Mouse (Mus musculus) testis, adult 2 months (tissue): ENCODE measurements around the gene Fchsd2. TPM values are rescaled to one million over a fixed set of nuclear protein-coding genes. Genes with fewer than 3 reads are reported as not detected.
A peak's percentile ranks its signal among the peaks of the same experiment; 100 is the strongest.

Source experiments
- H3K27ac ChIP-seq: fragments of 200-500 bp; 2 replicates; pipeline ENCODE4 v1.5.1; 2012; ENCODE audit warnings: low read depth, low read length; ENCODE audit not compliant: control insufficient read depth, insufficient read depth
- H3K27me3 ChIP-seq: fragments of 200-500 bp; 2 replicates; pipeline ENCODE4 v1.6.1; 2012; ENCODE audit warnings: mild to moderate bottlenecking, low read length, moderate library complexity; ENCODE audit not compliant: control insufficient read depth, insufficient read depth
- H3K36me3 ChIP-seq: fragments of 200-500 bp; 2 replicates; pipeline ENCODE4 v1.6.1; 2012; ENCODE audit warnings: mild to moderate bottlenecking, low read length; ENCODE audit not compliant: control insufficient read depth, insufficient read depth
- H3K4me1 ChIP-seq: fragments of 200-500 bp; 2 replicates; pipeline ENCODE4 v1.6.1; 2012; ENCODE audit warnings: low read length; ENCODE audit not compliant: control insufficient read depth, insufficient read depth
- H3K4me3 ChIP-seq: fragments of 200-500 bp; 2 replicates; pipeline ENCODE4 v1.5.1; 2012; ENCODE audit warnings: low read depth, mild to moderate bottlenecking, low read length, moderate library complexity, mixed read lengths; ENCODE audit not compliant: control insufficient read depth
- CTCF ChIP-seq: fragments of 200-500 bp; IDR thresholded peaks from 2 replicates; pipeline ENCODE4 v1.5.1; 2012; ENCODE audit warnings: low read depth, mild to moderate bottlenecking, inconsistent platforms, low read length, moderate library complexity; ENCODE audit not compliant: control insufficient read depth, insufficient read depth, insufficient replicate concordance
- POLR2A ChIP-seq: fragments of 200-500 bp; IDR thresholded peaks from 2 replicates; pipeline ENCODE4 v1.6.1; 2012; ENCODE audit warnings: low read depth, mild to moderate bottlenecking, inconsistent platforms, low read length, moderate library complexity; ENCODE audit not compliant: control insufficient read depth
- polyA plus RNA-seq: library from polyadenylated mRNA; depleted of rRNA; stranded (reverse); fragments of >200 nt; gene quantifications from 2 replicates; pipeline ENCODE4 v1.2.3, GENCODE M21; 2012; rRNA removed

The Fchsd2 gene
- 4.2 and 5.8 TPM in 2 replicates for polyA plus RNA-seq

DNA sequence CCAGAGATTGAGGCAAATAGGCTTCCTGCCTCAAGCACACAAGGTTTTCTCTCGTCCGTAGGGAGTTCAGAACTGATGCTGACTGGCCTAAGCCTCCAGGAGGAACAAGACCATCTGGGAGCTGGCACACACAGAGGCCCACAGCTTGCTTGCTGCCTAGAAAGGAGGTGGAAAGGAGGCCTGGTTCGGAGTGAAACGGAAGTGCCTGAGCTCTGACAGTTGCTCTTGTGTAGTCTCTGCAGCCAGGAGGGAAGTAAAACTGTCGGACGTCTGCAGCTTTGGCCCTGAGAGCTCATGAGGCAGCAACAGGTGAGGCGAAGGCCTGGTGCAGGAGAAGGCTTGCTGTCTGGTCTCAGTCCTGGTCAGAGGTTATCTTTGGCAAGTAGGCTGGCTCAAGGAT, at the start of gene Fchsd2:
Gene Fchsd2, plus strand, starts transcription at position 246 of the 400 bp plus-strand sequence.
- no peak for TF ChIP-seq POLR2A
- no peak for TF ChIP-seq CTCF
- H3K36me3 ChIP-seq, result no peaks in the 10 kb centered on the region
- H3K27me3 ChIP-seq, result no peaks in the 10 kb centered on the region
- peak within 1 kb of the TSS; percentile 36; the same call in 1 of the 2 replicates for H3K27ac ChIP-seq
- no peak within 1 kb of the TSS for H3K4me3 ChIP-seq
- H3K4me1 ChIP-seq, result no peaks in the 10 kb centered on the region

- no peak for TF ChIP-seq POLR2A
- TF ChIP-seq CTCF, result no peak
- Histone ChIP-seq H3K4me3 (no peak overlapping the region), H3K27ac (no peak overlapping the region), H3K36me3 (no peaks in the 10 kb centered on the region), H3K27me3 (no peaks in the 10 kb centered on the region), H3K4me1 (peaks cover 10% of the 10 kb centered on the region)
Observed at GRCm38 (mm10) chr7:101043846-101044541, 48.7 kb upstream of the Fchsd2 start.

GRCm38 (mm10) chr7:101048247-101048646, 44.4 kb upstream of the Fchsd2 start:
- Histone ChIP-seq H3K27ac (peak overlapping the region; percentile 37; the same call in 1 of the 2 replicates), H3K4me3 (no peak overlapping the region), H3K4me1 (peaks cover 18% of the 10 kb centered on the region), H3K36me3 (no peaks in the 10 kb centered on the region), H3K27me3 (no peaks in the 10 kb centered on the region)
- no peak for TF ChIP-seq CTCF
- no peak for TF ChIP-seq POLR2A

- Histone ChIP-seq H3K36me3 (no peaks in the 10 kb centered on the region), H3K4me1 (peaks cover 18% of the 10 kb centered on the region), H3K4me3 (no peak overlapping the region), H3K27ac (no peak overlapping the region), H3K27me3 (no peaks in the 10 kb centered on the region)
- TF ChIP-seq CTCF (no peak), POLR2A (no peak)
Observed at GRCm38 (mm10) chr7:101049326-101050087, 43.2 kb upstream of the Fchsd2 start.

DNA sequence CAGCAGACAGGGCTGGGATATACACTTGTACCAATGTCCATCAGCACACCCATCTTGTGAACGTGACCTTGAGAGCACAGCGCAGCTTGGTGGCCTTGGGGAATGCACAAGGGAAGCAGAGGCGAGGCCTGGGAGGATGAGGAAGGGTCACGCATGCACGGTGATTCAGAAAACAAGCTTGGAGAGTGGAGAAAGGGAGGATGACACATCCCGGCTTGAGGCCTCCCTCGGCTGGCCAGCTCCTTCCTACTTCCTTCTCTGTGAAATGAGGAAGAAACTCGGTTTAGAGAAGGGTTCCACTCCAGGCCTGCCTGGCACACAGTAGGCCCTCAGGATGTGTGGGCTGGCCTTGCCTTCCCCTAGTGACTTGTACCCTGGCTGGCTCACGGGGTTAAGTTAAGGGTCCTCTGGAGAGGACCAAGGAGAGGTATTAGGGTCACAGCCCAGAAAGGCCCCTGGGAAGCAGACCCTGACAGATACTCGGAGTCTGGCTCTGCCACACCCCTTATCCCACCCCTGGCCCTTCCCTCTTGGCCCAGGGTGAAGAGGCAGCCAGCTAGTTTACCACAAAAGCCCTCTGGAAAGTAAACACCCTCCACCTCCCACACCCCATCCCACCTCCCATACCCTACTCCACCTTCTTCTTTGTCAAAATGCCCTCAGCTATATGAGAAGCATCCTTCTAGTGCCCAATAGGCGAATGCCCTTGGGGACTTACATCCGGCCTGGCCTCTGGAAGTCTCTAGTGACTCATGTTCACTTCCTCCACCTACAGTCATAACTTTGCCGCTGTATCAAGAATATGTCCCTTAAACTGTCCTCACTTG, 41.7 kb upstream of the Fchsd2 start:
- no peaks in the 10 kb centered on the region for H3K27me3 ChIP-seq
- H3K36me3 ChIP-seq, result no peaks in the 10 kb centered on the region
- TF ChIP-seq POLR2A (no peak), CTCF (no peak)
- H3K4me3 ChIP-seq, result no peak overlapping the region
- H3K27ac ChIP-seq, result no peak overlapping the region
- peaks cover 18% of the 10 kb centered on the region for H3K4me1 ChIP-seq

GRCm38 (mm10) chr7:101051551-101052221, 41.0 kb upstream of the Fchsd2 start:
- peak; percentile 74 for TF ChIP-seq CTCF
- TF ChIP-seq POLR2A, result no peak
- H3K27me3 ChIP-seq, result no peaks in the 10 kb centered on the region
- H3K36me3 ChIP-seq, result no peaks in the 10 kb centered on the region
- H3K27ac ChIP-seq, result no peak overlapping the region
- H3K4me3 ChIP-seq, result no peak overlapping the region
- peaks cover 18% of the 10 kb centered on the region for H3K4me1 ChIP-seq

- Histone ChIP-seq H3K4me3 (no peak overlapping the region), H3K4me1 (peaks cover 12% of the 10 kb centered on the region), H3K27ac (peak overlapping the region; percentile 39; the same call in 1 of the 2 replicates), H3K36me3 (no peaks in the 10 kb centered on the region), H3K27me3 (no peaks in the 10 kb centered on the region)
- TF ChIP-seq CTCF (no peak), POLR2A (no peak)
Observed at GRCm38 (mm10) chr7:101053136-101053535, 39.5 kb upstream of the Fchsd2 start.
